ENCODE assay signal across 8 mouse cellular contexts in genomic region chr5:148443734-148444133, GRCm38 (mm10). TPM values are rescaled to one million over a fixed set of nuclear protein-coding genes. Genes with fewer than 3 reads are reported as not detected.
A peak's percentile ranks its signal among the peaks of the same experiment; 100 is the strongest.
DNase-seq lines count a peak whose midpoint lies in the region; ATAC-seq and TF ChIP-seq lines count a peak whose summit lies in the region.

No protein-coding gene starts in this region.

- H3K4me3 ChIP-seq in forebrain, embryonic 11.5 days (ENCODE audit: low read depth, low read length), result no peak overlapping the region
- no peak overlapping the region for H3K4me3 ChIP-seq in forebrain, postnatal 0 days (ENCODE audit: low read depth, low read length)
- H3K4me3 ChIP-seq in heart, embryonic 14.5 days (ENCODE audit: control insufficient read depth in 1 of 2, insufficient read depth in 1 of 2, low read depth in 1 of 2, low read length in 2 of 2), result no peak overlapping the region
- no peak overlapping the region for H3K4me3 ChIP-seq in lung, embryonic 14.5 days (ENCODE audit: low read depth, low read length)
- no peak overlapping the region for H3K4me3 ChIP-seq in forebrain, embryonic 16.5 days (replicated peaks; ENCODE audit: low read length)

- no peaks in the 10 kb centered on the region for H3K27me3 ChIP-seq in forebrain, embryonic 11.5 days (ENCODE audit: control insufficient read depth, insufficient read depth, low read length)
- no peaks in the 10 kb centered on the region for H3K27me3 ChIP-seq in forebrain, postnatal 0 days (ENCODE audit: insufficient read depth, low read length)
- H3K27me3 ChIP-seq in heart, embryonic 14.5 days (ENCODE audit: control insufficient read depth, insufficient read depth, low read length), result no peaks in the 10 kb centered on the region
- H3K27me3 ChIP-seq in lung, embryonic 14.5 days (ENCODE audit: insufficient read depth, low read length), result no peaks in the 10 kb centered on the region
- no peaks in the 10 kb centered on the region for H3K27me3 ChIP-seq in forebrain, embryonic 16.5 days (replicated peaks; ENCODE audit: control insufficient read depth, insufficient read depth, low read length)

- H3K9ac ChIP-seq in forebrain, embryonic 11.5 days (ENCODE audit: low read length), result no peak overlapping the region
- H3K9ac ChIP-seq in forebrain, postnatal 0 days, result no peak overlapping the region
- no peak overlapping the region for H3K9ac ChIP-seq in heart, embryonic 14.5 days (ENCODE audit: low read length)
- H3K9ac ChIP-seq in lung, embryonic 14.5 days, result no peak overlapping the region
- H3K9ac ChIP-seq in forebrain, embryonic 16.5 days (replicated peaks; ENCODE audit: low read depth, low read length), result no peak overlapping the region

- H3K4me1 ChIP-seq in forebrain, embryonic 11.5 days (replicated peaks; ENCODE audit: control insufficient read depth, insufficient read depth, low read length), result no peaks in the 10 kb centered on the region
- no peaks in the 10 kb centered on the region for H3K4me1 ChIP-seq in forebrain, postnatal 0 days (ENCODE audit: insufficient read depth)
- peaks cover 9 to 13% of the 10 kb centered on the region in 2 experiments for H3K4me1 ChIP-seq in heart, embryonic 14.5 days (ENCODE audit: control insufficient read depth in 2 of 2, insufficient read depth in 2 of 2, low read length in 2 of 2)
- no peaks in the 10 kb centered on the region for H3K4me1 ChIP-seq in lung, embryonic 14.5 days (ENCODE audit: insufficient read depth)
- no peaks in the 10 kb centered on the region for H3K4me1 ChIP-seq in forebrain, embryonic 16.5 days (replicated peaks; ENCODE audit: control insufficient read depth, insufficient read depth, low read length)

- TF ChIP-seq CTCF in forebrain, postnatal 0 days (IDR thresholded peaks at IDR 0.05; ENCODE audit: low read depth), result no peak
- TF ChIP-seq CTCF in lung, embryonic 14.5 days (IDR thresholded peaks at IDR 0.05; ENCODE audit: low read depth), result no peak

- no peak for ATAC-seq in forebrain, embryonic 11.5 days (replicated peaks; ENCODE audit: low FRiP score)
- ATAC-seq in forebrain, postnatal 0 days, result no peak
- ATAC-seq in heart, embryonic 14.5 days (ENCODE audit: insufficient number of reproducible peaks, insufficient read depth, low FRiP score, low read depth), result peak; percentile 70; the same call in 1 of the 2 replicates
- ATAC-seq in lung, embryonic 14.5 days (ENCODE audit: insufficient read depth), result peak; percentile 52; the same call in 1 of the 2 replicates
- no peak for ATAC-seq in forebrain, embryonic 16.5 days

- H3K9me3 ChIP-seq in forebrain, embryonic 11.5 days (ENCODE audit: control insufficient read depth, low read length), result no peaks in the 10 kb centered on the region; the same call in 1 of the 2 replicates
- no peaks in the 10 kb centered on the region for H3K9me3 ChIP-seq in forebrain, postnatal 0 days (ENCODE audit: low read length)
- H3K9me3 ChIP-seq in heart, embryonic 14.5 days (ENCODE audit: control insufficient read depth, low read length), result no peaks in the 10 kb centered on the region
- H3K9me3 ChIP-seq in lung, embryonic 14.5 days (ENCODE audit: low read depth, low read length), result no peaks in the 10 kb centered on the region
- 0 out of 2 replicates have a peak, but pooled peaks cover 2% of the 10 kb centered on the region for H3K9me3 ChIP-seq in forebrain, embryonic 16.5 days (ENCODE audit: control insufficient read depth, low read length)

- no peak overlapping the region for H3K27ac ChIP-seq in forebrain, embryonic 11.5 days (ENCODE audit: low read depth, low read length)
- H3K27ac ChIP-seq in forebrain, postnatal 0 days (ENCODE audit: low read depth, low read length), result no peak overlapping the region
- H3K27ac ChIP-seq in heart, embryonic 14.5 days (replicated peaks in 1 of 2; ENCODE audit: control insufficient read depth in 1 of 2, insufficient read depth in 1 of 2, low read depth in 2 of 2, low read length in 2 of 2), result peak overlapping the region; percentile 34 to 55
- no peak overlapping the region for H3K27ac ChIP-seq in lung, embryonic 14.5 days (ENCODE audit: low read depth)
- H3K27ac ChIP-seq in forebrain, embryonic 16.5 days (ENCODE audit: low read length), result no peak overlapping the region

- WGBS in forebrain, embryonic 11.5 days, result 77% methylated on average over 5 of the region's 5 CpGs
- WGBS in forebrain, postnatal 0 days, result 67% methylated on average over 5 of the region's 5 CpGs
- 38% methylated on average over 5 of the region's 5 CpGs for WGBS in heart, embryonic 14.5 days
- WGBS in lung, embryonic 14.5 days, result 42% methylated on average over 5 of the region's 5 CpGs
- 65% methylated on average over 5 of the region's 5 CpGs for WGBS in forebrain, embryonic 16.5 days

- peak; percentile 37 for DNase-seq in forebrain, embryonic 11.5 days (ENCODE audit: low spot score)
- DNase-seq in forebrain, postnatal 0 days, result no peak
- peak; percentile 59 to 77 for DNase-seq in cerebellum, postnatal 25 days
- peak; percentile 47 for DNase-seq in lung, embryonic 14.5 days
- no peak for DNase-seq in thymus, postnatal 36 days
- no peak for DNase-seq in natural killer cell, adult 2 months (ENCODE audit: low spot score in 2 of 2)

- H3K36me3 ChIP-seq in forebrain, embryonic 11.5 days (ENCODE audit: control insufficient read depth, insufficient read depth, low read length), result no peaks in the 10 kb centered on the region
- no peaks in the 10 kb centered on the region for H3K36me3 ChIP-seq in forebrain, postnatal 0 days (ENCODE audit: insufficient read depth)
- H3K36me3 ChIP-seq in heart, embryonic 14.5 days (ENCODE audit: control insufficient read depth, insufficient read depth, low read length), result no peaks in the 10 kb centered on the region
- H3K36me3 ChIP-seq in lung, embryonic 14.5 days (ENCODE audit: insufficient read depth), result no peaks in the 10 kb centered on the region
- H3K36me3 ChIP-seq in forebrain, embryonic 16.5 days (ENCODE audit: control insufficient read depth, insufficient read depth), result no peaks in the 10 kb centered on the region

- no peak overlapping the region for H3K4me2 ChIP-seq in forebrain, embryonic 11.5 days (ENCODE audit: low read depth, low read length, severe bottlenecking)
- no peak overlapping the region for H3K4me2 ChIP-seq in forebrain, postnatal 0 days (ENCODE audit: low read depth)
- no peak overlapping the region for H3K4me2 ChIP-seq in heart, embryonic 14.5 days (ENCODE audit: low read length)
- no peak overlapping the region for H3K4me2 ChIP-seq in lung, embryonic 14.5 days
- no peak overlapping the region for H3K4me2 ChIP-seq in forebrain, embryonic 16.5 days (ENCODE audit: low read length)

RNA-seq across cellular contexts. Expression of gene Slc7a1, which starts 44.0 kb away (rescaled TPM):
- polyA plus RNA-seq in forebrain, embryonic 11.5 days (2014; fragmentation: Nextera tagmentation; extraction: Ambion mirVana), result 28.1 and 32.9 TPM in 2 replicates
- total RNA-seq in forebrain, postnatal 0 days (2014; rRNA removed), result 31.9 and 52.2 TPM in 2 replicates
- 28.0 and 44.0 TPM in 2 replicates for polyA plus RNA-seq in forebrain, postnatal 0 days (2015; fragmentation: Nextera tagmentation; extraction: Ambion mirVana)
- polyA plus RNA-seq in heart, embryonic 14.5 days (2014; fragmentation: Nextera tagmentation; extraction: Ambion mirVana), result 22.5 and 23.0 TPM in 2 replicates
- 28.9 and 31.3 TPM in 2 replicates for polyA plus RNA-seq in lung, embryonic 14.5 days (2014; fragmentation: Nextera tagmentation; extraction: Ambion mirVana)
- 39.3 and 42.6 TPM in 2 replicates for polyA plus RNA-seq in forebrain, embryonic 16.5 days (2015; fragmentation: Nextera tagmentation; extraction: Ambion mirVana)

Comparison
In these comparisons a context has a peak if more than half of its experiments do, and no peak if none do; other contexts are left out.
1. DNase-seq: peak in forebrain, embryonic 11.5 days (single experiment), cerebellum, postnatal 25 days (2 of 2) and lung, embryonic 14.5 days (single experiment); none in forebrain, postnatal 0 days (single experiment), thymus, postnatal 36 days (0 of 2) and natural killer cell, adult 2 months (0 of 2).
2. ATAC-seq: peak in heart, embryonic 14.5 days (single experiment) and lung, embryonic 14.5 days (single experiment); none in forebrain, embryonic 11.5 days (single experiment), forebrain, postnatal 0 days (single experiment) and forebrain, embryonic 16.5 days (single experiment).
3. H3K27ac ChIP-seq: peak in heart, embryonic 14.5 days (2 of 2); none in forebrain, embryonic 11.5 days (single experiment), forebrain, postnatal 0 days (single experiment), lung, embryonic 14.5 days (single experiment) and forebrain, embryonic 16.5 days (single experiment).